Mouse (Mus musculus) lung, postnatal 0 days (tissue): ENCODE data around the gene Hspa1b.

ENCODE experiments used
- CTCF ChIP-seq: IDR thresholded peaks from 2 replicates; pipeline ENCODE4 v1.5.1; 2016; ENCODE audit warnings: antibody characterized with exemption, mild to moderate bottlenecking
- EP300 ChIP-seq: IDR thresholded peaks from 2 replicates; pipeline ENCODE4 v1.6.1; 2016; ENCODE audit warnings: antibody characterized with exemption, mild to moderate bottlenecking, control low read depth

- TF ChIP-seq CTCF = no peak
- TF ChIP-seq EP300 = no peak
Measured at GRCm38 (mm10) chr17:34959881-34960515, 960 bp upstream of the Hspa1b start.
